8 mouse cellular contexts compared by ENCODE assay signal in the genomic region with DNA sequence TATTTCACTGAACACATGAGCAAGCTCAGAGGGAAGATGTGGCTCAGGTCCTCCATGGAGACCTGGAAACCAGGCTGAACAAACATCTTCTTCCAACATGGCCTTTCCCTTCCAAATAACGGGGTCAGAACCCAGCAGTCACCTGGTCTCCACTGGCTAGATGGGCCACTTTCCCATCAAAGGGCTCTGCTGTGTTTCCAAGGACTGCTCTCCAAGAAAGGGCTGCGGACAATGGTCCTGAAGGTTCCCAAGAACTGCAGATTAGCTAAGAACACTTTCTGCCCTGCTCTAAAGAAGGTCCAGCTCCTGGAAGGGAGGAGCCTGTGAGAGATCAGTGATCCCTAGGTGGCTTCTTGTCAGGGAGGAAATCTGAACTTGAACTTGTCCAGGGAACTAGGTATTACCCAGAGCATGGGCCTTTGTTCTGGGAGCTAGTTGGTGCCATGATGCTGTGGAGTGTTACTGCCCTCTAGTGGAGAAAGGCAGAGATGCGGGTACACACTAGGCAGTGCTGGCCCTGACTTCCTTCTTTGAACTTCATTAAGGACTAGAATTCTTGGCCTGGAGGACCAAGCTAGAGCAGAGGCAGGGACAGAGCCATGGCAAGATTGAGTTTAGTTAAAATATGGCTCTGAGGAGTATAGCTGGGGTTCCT. TPM values are rescaled to one million over a fixed set of nuclear protein-coding genes. Genes with fewer than 3 reads are reported as not detected.
A peak's percentile ranks its signal among the peaks of the same experiment; 100 is the strongest.
DNase-seq lines count a peak whose midpoint lies in the region; ATAC-seq lines count a peak whose summit lies in the region.

No protein-coding gene starts in this region.

- peak; percentile 74 for DNase-seq in T-cell, adult 2 months (ENCODE audit: low spot score)
- DNase-seq in cerebellum, postnatal 14 days, result peak; percentile 86 to 89
- peak; percentile 56 to 83 for DNase-seq in frontal cortex, postnatal 14 days (ENCODE audit: low spot score in 2 of 2)
- DNase-seq in layer of hippocampus, postnatal 14 days (ENCODE audit: low spot score in 2 of 2), result peak; percentile 85 to 91
- DNase-seq in lung, postnatal 14 days, result peak; percentile 84
- DNase-seq in retina, postnatal 1 day, result peak; percentile 90
- peak; percentile 64 to 69 for DNase-seq in thymus, postnatal 36 days

- no peaks in the 10 kb centered on the region for H3K9me3 ChIP-seq in hindbrain, embryonic 13.5 days

- no peaks in the 10 kb centered on the region for H3K36me3 ChIP-seq in hindbrain, embryonic 13.5 days

- H3K27ac ChIP-seq in hindbrain, embryonic 13.5 days, result peak overlapping the region; percentile 25; the same call in 1 of the 2 replicates

- no peak overlapping the region for H3K4me2 ChIP-seq in hindbrain, embryonic 13.5 days

- H3K9ac ChIP-seq in hindbrain, embryonic 13.5 days, result no peak overlapping the region

- ATAC-seq in hindbrain, embryonic 13.5 days (ENCODE audit: low FRiP score), result peak; percentile 96

- H3K4me1 ChIP-seq in hindbrain, embryonic 13.5 days (replicated peaks), result no peaks in the 10 kb centered on the region; the same call in 1 of the 2 replicates

- 40% methylated on average over 3 of the region's 3 CpGs for WGBS in hindbrain, embryonic 13.5 days

- no peaks in the 10 kb centered on the region; the same call in 1 of the 2 replicates for H3K27me3 ChIP-seq in hindbrain, embryonic 13.5 days

- no peak overlapping the region for H3K4me3 ChIP-seq in hindbrain, embryonic 13.5 days

RNA-seq across cellular contexts. Expression of gene Sbpl, which starts 5.1 kb away (rescaled TPM):
- not detected in 2 replicates for polyA plus RNA-seq in hindbrain, embryonic 13.5 days (2015; fragmentation: Nextera tagmentation; extraction: Ambion mirVana)
- not detected for total RNA-seq in layer of hippocampus, postnatal 14 days (2021)

RNA-seq across cellular contexts. Expression of gene Sbp, which starts 18.7 kb away (rescaled TPM):
- polyA plus RNA-seq in hindbrain, embryonic 13.5 days (2015; fragmentation: Nextera tagmentation; extraction: Ambion mirVana), result not detected in 2 replicates
- not detected for total RNA-seq in layer of hippocampus, postnatal 14 days (2021)

RNA-seq across cellular contexts. Expression of gene Prss30, which starts 20.2 kb away (rescaled TPM):
- polyA plus RNA-seq in hindbrain, embryonic 13.5 days (2015; fragmentation: Nextera tagmentation; extraction: Ambion mirVana), result not detected in 2 replicates
- total RNA-seq in layer of hippocampus, postnatal 14 days (2021), result under 1 TPM in 1 of 2 experiments, not detected in 1; 0.41 TPM

RNA-seq across cellular contexts. Expression of gene Prss22, which starts 37.7 kb away (rescaled TPM):
- not detected in 2 replicates for polyA plus RNA-seq in hindbrain, embryonic 13.5 days (2015; fragmentation: Nextera tagmentation; extraction: Ambion mirVana)
- not detected for total RNA-seq in layer of hippocampus, postnatal 14 days (2021)

RNA-seq across cellular contexts. Expression of gene Dcpp3, which starts 43.0 kb away (rescaled TPM):
- not detected in 2 replicates for polyA plus RNA-seq in hindbrain, embryonic 13.5 days (2015; fragmentation: Nextera tagmentation; extraction: Ambion mirVana)
- total RNA-seq in layer of hippocampus, postnatal 14 days (2021), result not detected
